8 mouse cellular contexts compared by ENCODE assay signal in the genomic region with DNA sequence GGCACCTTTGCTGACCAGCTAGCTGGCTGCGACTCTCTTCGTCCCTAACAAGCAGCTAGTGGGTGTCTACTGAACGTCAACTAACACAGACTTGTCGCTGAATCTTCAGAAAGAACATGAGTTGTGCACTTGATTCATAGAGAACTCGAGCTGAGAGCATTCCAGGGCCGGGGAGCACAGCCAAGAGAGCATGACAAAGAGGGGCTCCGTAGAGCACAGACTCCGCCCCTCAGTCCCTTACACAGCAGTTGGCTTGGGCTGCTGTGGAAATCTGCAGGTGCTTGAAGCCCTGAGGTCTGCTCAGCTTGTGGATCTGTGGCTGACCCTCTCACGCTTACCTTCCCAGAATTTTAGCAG. TPM values are rescaled to one million over a fixed set of nuclear protein-coding genes. Genes with fewer than 3 reads are reported as not detected.
DNase-seq lines count a peak whose midpoint lies in the region; ATAC-seq lines count a peak whose summit lies in the region.

No protein-coding gene starts in this region.

- peak overlapping the region; percentile 86 for H3K27ac ChIP-seq in embryonic facial prominence, embryonic 15.5 days (replicated peaks)
- H3K27ac ChIP-seq in intestine, embryonic 15.5 days = peak overlapping the region; percentile 77; the same call in 1 of the 2 replicates
- peak overlapping the region; percentile 91 for H3K27ac ChIP-seq in midbrain, embryonic 12.5 days (replicated peaks)

- H3K4me3 ChIP-seq in embryonic facial prominence, embryonic 15.5 days (replicated peaks) = peak overlapping the region; percentile 75
- peak overlapping the region; percentile 55 for H3K4me3 ChIP-seq in intestine, embryonic 15.5 days (replicated peaks)
- H3K4me3 ChIP-seq in midbrain, embryonic 12.5 days = peak overlapping the region; percentile 69

- peak; percentile 15 for DNase-seq in kidney, adult 11 months
- no peak for DNase-seq in kidney, postnatal 36 days
- peak; percentile 41 for DNase-seq in ES-CJ7 (ENCODE audit: low read depth, low spot score)
- DNase-seq in urinary bladder, postnatal 36 days (ENCODE audit: low spot score in 2 of 2) = no peak

- no peaks in the 10 kb centered on the region for H3K9me3 ChIP-seq in embryonic facial prominence, embryonic 15.5 days (replicated peaks)
- no peaks in the 10 kb centered on the region for H3K9me3 ChIP-seq in intestine, embryonic 15.5 days
- H3K9me3 ChIP-seq in midbrain, embryonic 12.5 days = no peaks in the 10 kb centered on the region

- peaks cover 35% of the 10 kb centered on the region for H3K4me1 ChIP-seq in embryonic facial prominence, embryonic 15.5 days
- peaks cover 38% of the 10 kb centered on the region for H3K4me1 ChIP-seq in intestine, embryonic 15.5 days (replicated peaks)
- peaks cover 47% of the 10 kb centered on the region for H3K4me1 ChIP-seq in midbrain, embryonic 12.5 days

- 5% methylated on average over 9 of the region's 9 CpGs for WGBS in embryonic facial prominence, embryonic 15.5 days
- 14% methylated on average over 9 of the region's 9 CpGs for WGBS in intestine, embryonic 15.5 days
- WGBS in midbrain, embryonic 12.5 days = 4% methylated on average over 9 of the region's 9 CpGs

- H3K36me3 ChIP-seq in embryonic facial prominence, embryonic 15.5 days = no peaks in the 10 kb centered on the region
- no peaks in the 10 kb centered on the region for H3K36me3 ChIP-seq in intestine, embryonic 15.5 days
- H3K36me3 ChIP-seq in midbrain, embryonic 12.5 days = peaks cover 6% of the 10 kb centered on the region; the same call in 1 of the 2 replicates

- H3K27me3 ChIP-seq in embryonic facial prominence, embryonic 15.5 days = peaks cover 44% of the 10 kb centered on the region
- peaks cover 20% of the 10 kb centered on the region for H3K27me3 ChIP-seq in intestine, embryonic 15.5 days (replicated peaks)
- H3K27me3 ChIP-seq in midbrain, embryonic 12.5 days = peaks cover 50% of the 10 kb centered on the region

- ATAC-seq in embryonic facial prominence, embryonic 15.5 days (ENCODE audit: insufficient number of reproducible peaks, low FRiP score, low TSS enrichment, low read depth) = no peak
- ATAC-seq in intestine, embryonic 15.5 days = no peak
- ATAC-seq in midbrain, embryonic 12.5 days (ENCODE audit: low FRiP score, low read depth) = peak; percentile 52; the same call in 1 of the 2 replicates
- ATAC-seq in frontal cortex, adult (ENCODE audit: low TSS enrichment) = no peak

- H3K4me2 ChIP-seq in embryonic facial prominence, embryonic 15.5 days (replicated peaks) = peak overlapping the region; percentile 97
- peak overlapping the region; percentile 97 for H3K4me2 ChIP-seq in intestine, embryonic 15.5 days (replicated peaks)
- peak overlapping the region; percentile 90 for H3K4me2 ChIP-seq in midbrain, embryonic 12.5 days (replicated peaks)

- peak overlapping the region; percentile 77 for H3K9ac ChIP-seq in embryonic facial prominence, embryonic 15.5 days
- peak overlapping the region; percentile 59; the same call in 1 of the 2 replicates for H3K9ac ChIP-seq in intestine, embryonic 15.5 days
- peak overlapping the region; percentile 79 for H3K9ac ChIP-seq in midbrain, embryonic 12.5 days (replicated peaks)

RNA-seq across cellular contexts. Expression of gene Fam20c, which starts 0.4 kb away (rescaled TPM):
- 9.0 and 9.2 TPM in 2 replicates for polyA plus RNA-seq in embryonic facial prominence, embryonic 15.5 days (2015; fragmentation: Nextera tagmentation; extraction: Ambion mirVana)
- 7.3 and 8.2 TPM in 2 replicates for polyA plus RNA-seq in intestine, embryonic 15.5 days (2015; fragmentation: Nextera tagmentation; extraction: Ambion mirVana)
- polyA plus RNA-seq in midbrain, embryonic 12.5 days (2016; fragmentation: Nextera tagmentation; extraction: Ambion mirVana) = 26.6 and 31.9 TPM in 2 replicates

Comparison
In these comparisons a context has a peak if more than half of its experiments do, and no peak if none do; other contexts are left out.
1. DNase-seq: peak in kidney, adult 11 months (single experiment) and ES-CJ7 (single experiment); none in kidney, postnatal 36 days (0 of 2) and urinary bladder, postnatal 36 days (0 of 2).
2. Peak in every context shown above with its lines, with median percentiles within 50 percentile points of each other: H3K27ac ChIP-seq, H3K4me2 ChIP-seq, H3K4me3 ChIP-seq and H3K9ac ChIP-seq.